Mouse (Mus musculus) thymus, postnatal 14 days (tissue): ENCODE measurements around the gene Ttc19.
"Not testable (repeated sequence)": the region's sequence is repeated elsewhere in the genome, so short reads cannot be mapped to it uniquely, and the experiment has no call there.

Source experiments
- DNase-seq: peaks from one replicate; pipeline ENCODE4 v3.0.0; 2021

Ttc19 gene

GRCm38 (mm10) chr11:62285020-62285419 lies 3.7 kb downstream of the Ttc19 start:
- no peak for DNase-seq

- no peak for DNase-seq
These were observed 6.4 kb downstream of the Ttc19 start for GRCm38 (mm10) chr11:62287700-62288099.

- no peak for DNase-seq
These were observed 12.8 kb downstream of the Ttc19 start for GRCm38 (mm10) chr11:62294121-62294520.

- DNase-seq: no peak
These were observed 17.6 kb downstream of the Ttc19 start for GRCm38 (mm10) chr11:62298883-62299282.

- no peak for DNase-seq
These were observed 24.6 kb downstream of the Ttc19 start for GRCm38 (mm10) chr11:62305866-62306265.

GRCm38 (mm10) chr11:62309296-62309695 lies 28.0 kb downstream of the Ttc19 start:
- DNase-seq: no peak

- no peak for DNase-seq
These were observed 33.7 kb downstream of the Ttc19 start for GRCm38 (mm10) chr11:62314984-62315383.

- DNase-seq: no peak
These were observed 36.5 kb downstream of the Ttc19 start for GRCm38 (mm10) chr11:62317746-62318145.

GRCm38 (mm10) chr11:62320097-62320496 lies 38.8 kb downstream of the Ttc19 start:
- no peak for DNase-seq

- DNase-seq: no peak
These were observed 42.4 kb downstream of the Ttc19 start for GRCm38 (mm10) chr11:62323659-62324058.

GRCm38 (mm10) chr11:62331141-62331540 lies 49.9 kb downstream of the Ttc19 start:
- DNase-seq: no peak

- no peak for DNase-seq
These were observed 51.0 kb downstream of the Ttc19 start for GRCm38 (mm10) chr11:62332228-62332627.

- DNase-seq: no peak
These were observed 61.7 kb downstream of the Ttc19 start for GRCm38 (mm10) chr11:62343002-62343401.

- DNase-seq: no peak
These were observed 70.7 kb downstream of the Ttc19 start for GRCm38 (mm10) chr11:62351948-62352347.

GRCm38 (mm10) chr11:62355216-62355615 lies 73.9 kb downstream of the Ttc19 start:
- no peak for DNase-seq

- DNase-seq: no peak
These were observed 85.6 kb downstream of the Ttc19 start for GRCm38 (mm10) chr11:62366879-62367278.

GRCm38 (mm10) chr11:62369924-62370323 lies 88.7 kb downstream of the Ttc19 start:
- DNase-seq: no peak

GRCm38 (mm10) chr11:62371776-62372175 lies 90.5 kb downstream of the Ttc19 start:
- no peak for DNase-seq

GRCm38 (mm10) chr11:62377202-62377851 lies 96.1 kb downstream of the Ttc19 start:
- DNase-seq: not testable (repeated sequence)
